Mouse (Mus musculus) embryonic facial prominence, embryonic 13.5 days (tissue): ENCODE measurements around the gene Tor2a. TPM values are rescaled to one million over a fixed set of nuclear protein-coding genes. Genes with fewer than 3 reads are reported as not detected.

Source experiments
- ATAC-seq: fragments of 200-750 bp; cut with Nextera tagmentation; 2 replicates; pipeline ENCODE4 v1.8.0; 2017; ENCODE audit warnings: low read depth; ENCODE audit not compliant: insufficient number of reproducible peaks, insufficient read depth, low FRiP score, low TSS enrichment
- H3K27ac ChIP-seq: fragments of 300-500 bp; sonication (generic); 2 replicates; pipeline ENCODE4 v1.5.1; 2015; ENCODE audit warnings: moderate library complexity, mild to moderate bottlenecking, inconsistent platforms
- H3K27me3 ChIP-seq: fragments of 300-500 bp; sonication (generic); 2 replicates; pipeline ENCODE4 v1.6.1; 2015; ENCODE audit warnings: mild to moderate bottlenecking, inconsistent platforms
- H3K36me3 ChIP-seq: fragments of 300-500 bp; sonication (generic); 2 replicates; pipeline ENCODE4 v1.6.1; 2015; ENCODE audit warnings: mild to moderate bottlenecking, inconsistent platforms
- H3K4me1 ChIP-seq: fragments of 300-500 bp; sonication (generic); 2 replicates; pipeline ENCODE4 v1.6.1; 2015; ENCODE audit warnings: inconsistent platforms
- H3K4me2 ChIP-seq: fragments of 300-500 bp; sonication (generic); 2 replicates; pipeline ENCODE4 v1.6.1; 2015; ENCODE audit warnings: moderate library complexity, mild to moderate bottlenecking, inconsistent platforms
- H3K4me3 ChIP-seq: fragments of 300-500 bp; sonication (generic); 2 replicates; pipeline ENCODE4 v1.5.1; 2015; ENCODE audit warnings: mild to moderate bottlenecking, inconsistent platforms
- H3K9ac ChIP-seq: fragments of 300-500 bp; sonication (generic); 2 replicates; pipeline ENCODE4 v1.6.1; 2015; ENCODE audit warnings: mild to moderate bottlenecking, inconsistent platforms
- H3K9me3 ChIP-seq: fragments of 300-500 bp; sonication (generic); 2 replicates; pipeline ENCODE4 v1.6.1; 2016; ENCODE audit warnings: inconsistent platforms
- WGBS: fragments of 180-500 bp; shearing (Covaris S2); methylation state at CpG from one replicate; pipeline ENCODE4 v1.1.7; 2015; ENCODE audit warnings: mixed read lengths; 5-methylcytosine and 5-hydroxymethylcytosine counted together
- polyA plus RNA-seq: library from polyadenylated mRNA; unstranded; fragments of >200 nt; fragmentation: Nextera tagmentation; extraction: Ambion mirVana; gene quantifications from 2 replicates; pipeline ENCODE4 v1.2.1, GENCODE M21; 2015

The Tor2a gene
- polyA plus RNA-seq, 1 experiment from 2014 or later: 72.3 TPM

DNA sequence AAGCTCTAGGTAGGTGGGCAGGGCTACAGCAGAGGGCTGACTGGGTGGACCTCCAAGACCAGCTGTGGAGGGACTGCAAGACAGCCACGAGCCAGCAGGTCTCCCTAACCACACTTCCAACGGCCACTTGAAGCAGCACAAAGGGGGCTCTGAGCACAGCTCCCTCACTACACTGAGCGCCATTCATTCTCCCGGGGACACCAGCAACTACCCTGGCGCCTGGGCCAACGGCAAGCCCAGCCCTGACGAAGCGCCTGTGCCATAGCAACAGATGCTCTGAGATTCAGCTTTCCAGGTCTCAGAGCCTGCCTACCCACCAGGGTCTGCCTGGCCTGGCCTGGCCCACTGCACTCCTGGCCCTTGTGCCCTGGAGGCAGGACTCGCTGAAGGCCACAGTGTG, 38.3 kb upstream of the Tor2a start:
- ATAC-seq: peak; percentile 50
- no peaks in the 10 kb centered on the region for H3K36me3 ChIP-seq
- no peak overlapping the region for H3K9ac ChIP-seq
- H3K27ac ChIP-seq: peak overlapping the region; percentile 53
- WGBS: 40% methylated on average over 9 of the region's 9 CpGs
- H3K4me3 ChIP-seq: no peak overlapping the region
- H3K4me2 ChIP-seq: no peak overlapping the region
- H3K9me3 ChIP-seq: no peaks in the 10 kb centered on the region
- no peaks in the 10 kb centered on the region for H3K27me3 ChIP-seq
- H3K4me1 ChIP-seq: peaks cover 40% of the 10 kb centered on the region

DNA sequence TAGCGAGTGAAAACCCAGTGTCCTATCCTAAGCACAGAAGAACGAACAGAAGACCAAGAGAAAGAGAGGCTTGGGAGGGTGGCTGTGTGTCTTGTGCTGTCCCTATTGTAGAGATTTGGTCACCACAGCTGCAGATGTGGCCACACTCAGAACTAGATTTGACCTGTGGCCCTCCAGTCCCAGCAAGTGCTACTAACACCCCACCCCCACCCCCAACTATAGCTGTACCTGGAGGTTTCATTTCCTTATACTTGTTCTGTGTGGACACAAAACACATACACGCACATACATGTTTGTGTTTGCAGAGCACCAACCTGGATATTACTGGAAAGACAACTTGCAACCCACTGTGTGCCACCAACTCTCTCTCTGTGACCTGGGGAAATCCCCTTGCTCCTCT, 37.0 kb upstream of the Tor2a start:
- no peak for ATAC-seq
- WGBS: 86% methylated on average over 3 of the region's 3 CpGs

DNA sequence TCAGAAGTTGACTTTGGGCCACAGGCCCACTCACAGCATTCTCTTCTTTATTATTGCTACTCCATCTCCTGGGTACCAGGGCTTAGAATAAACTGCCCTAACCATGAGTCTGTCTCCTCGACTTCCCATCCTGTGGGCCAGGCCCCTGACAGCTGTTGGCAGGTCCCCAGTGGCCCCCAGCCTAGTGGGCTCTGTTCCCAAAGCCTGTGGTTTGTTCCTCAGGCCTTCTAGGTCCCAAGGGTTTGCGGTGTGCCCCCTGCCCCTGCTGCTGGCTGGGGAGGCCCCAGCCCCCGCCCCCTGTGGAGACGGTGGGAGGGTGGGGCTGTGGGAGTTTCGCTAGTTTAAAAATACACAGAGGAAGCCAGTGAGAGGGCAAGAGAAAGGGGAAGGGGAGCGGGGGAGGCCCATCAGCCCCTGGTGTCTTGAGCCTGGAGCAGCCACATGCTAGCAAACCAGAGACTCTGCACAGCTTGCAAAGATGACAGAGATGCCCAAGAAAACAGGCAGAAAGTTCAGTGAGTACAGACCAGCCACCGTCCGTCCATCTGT, 36.3 kb upstream of the Tor2a start, which contains the start of gene Sh2d3c:
Gene Sh2d3c (plus strand): TSS at position 375 of the 549 bp plus-strand sequence.
- H3K9ac ChIP-seq: peak within 1 kb of the TSS; percentile 41
- WGBS: 32% methylated on average over 8 of the region's 8 CpGs
- peak within 1 kb of the TSS; percentile 53 for H3K4me2 ChIP-seq
- peak within 1 kb of the TSS; percentile 30 for H3K4me3 ChIP-seq
- H3K27ac ChIP-seq: peak within 1 kb of the TSS; percentile 52
- ATAC-seq: 0 out of 2 replicates have a peak, but pooled peaks have one; percentile 35
- no peaks in the 10 kb centered on the region for H3K9me3 ChIP-seq
- H3K36me3 ChIP-seq: peaks cover 8% of the 10 kb centered on the region; the same call in 1 of the 2 replicates
- no peaks in the 10 kb centered on the region for H3K27me3 ChIP-seq
- H3K4me1 ChIP-seq: peaks cover 28% of the 10 kb centered on the region

More for the DNA sequence above, 37.0 kb upstream of the Tor2a start:
- H3K4me2 ChIP-seq: no peak overlapping the region
- peak overlapping the region; percentile 52; the same call in 1 of the 2 replicates for H3K27ac ChIP-seq
- H3K9me3 ChIP-seq: no peaks in the 10 kb centered on the region
- H3K27me3 ChIP-seq: no peaks in the 10 kb centered on the region
- H3K9ac ChIP-seq: no peak overlapping the region
- H3K4me3 ChIP-seq: no peak overlapping the region
- H3K4me1 ChIP-seq: peaks cover 29% of the 10 kb centered on the region
- H3K36me3 ChIP-seq: peaks cover 1% of the 10 kb centered on the region; the same call in 1 of the 2 replicates

DNA sequence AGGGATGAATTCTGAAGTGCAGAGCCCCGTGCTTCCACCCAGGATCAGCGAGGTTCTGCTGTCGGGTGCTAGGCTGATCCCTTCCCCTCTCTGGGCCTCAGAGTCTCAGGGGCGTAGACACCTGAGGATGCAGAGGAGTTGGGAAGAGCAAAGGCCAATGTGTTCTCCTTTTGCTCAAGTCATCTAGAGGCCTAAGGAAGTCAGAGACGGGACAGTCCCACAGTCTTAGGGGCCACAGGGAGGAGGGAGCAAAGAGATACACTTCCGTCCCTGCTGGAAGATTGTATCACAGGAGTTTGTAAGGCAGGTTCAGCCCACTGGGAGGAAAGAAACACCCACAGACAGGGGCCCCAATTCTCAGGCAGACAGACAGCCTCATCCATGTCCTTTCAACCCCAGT, 35.0 kb upstream of the Tor2a start:
- 50% methylated on average over 6 of the region's 6 CpGs for WGBS

DNA sequence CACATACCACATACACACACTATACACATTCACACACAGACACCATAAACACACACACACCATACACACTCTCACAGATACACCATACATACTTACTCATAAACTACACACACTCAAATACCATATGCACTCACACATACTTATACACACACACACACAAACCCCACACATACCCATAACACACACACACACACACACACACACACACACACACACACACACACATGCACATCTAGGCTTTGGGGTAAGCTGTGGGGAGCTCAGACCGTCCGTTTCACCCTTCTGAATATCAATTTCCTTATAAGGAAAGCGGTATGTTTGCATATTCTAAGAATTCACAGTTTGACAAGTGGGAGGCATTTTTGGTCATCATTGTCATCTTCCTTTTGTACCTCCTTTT, 34.5 kb upstream of the Tor2a start:
- no peak for ATAC-seq
- Histone ChIP-seq H3K4me2 (no peak overlapping the region), H3K4me3 (no peak overlapping the region), H3K9me3 (no peaks in the 10 kb centered on the region), H3K36me3 (peaks cover 8% of the 10 kb centered on the region; the same call in 1 of the 2 replicates), H3K27ac (no peak overlapping the region), H3K4me1 (peaks cover 32% of the 10 kb centered on the region), H3K9ac (no peak overlapping the region), H3K27me3 (no peaks in the 10 kb centered on the region)
- WGBS: 70% methylated on average over 3 of the region's 3 CpGs

More for the DNA sequence above, 35.0 kb upstream of the Tor2a start:
- Histone ChIP-seq H3K4me2 (peak overlapping the region; percentile 53), H3K36me3 (peaks cover 8% of the 10 kb centered on the region; the same call in 1 of the 2 replicates), H3K27me3 (no peaks in the 10 kb centered on the region), H3K4me3 (0 out of 2 replicates have a peak overlapping the region, but pooled peaks have one; percentile 30), H3K4me1 (peaks cover 30% of the 10 kb centered on the region), H3K27ac (no peak overlapping the region), H3K9ac (peak overlapping the region; percentile 27; the same call in 1 of the 2 replicates), H3K9me3 (no peaks in the 10 kb centered on the region)
- no peak for ATAC-seq

DNA sequence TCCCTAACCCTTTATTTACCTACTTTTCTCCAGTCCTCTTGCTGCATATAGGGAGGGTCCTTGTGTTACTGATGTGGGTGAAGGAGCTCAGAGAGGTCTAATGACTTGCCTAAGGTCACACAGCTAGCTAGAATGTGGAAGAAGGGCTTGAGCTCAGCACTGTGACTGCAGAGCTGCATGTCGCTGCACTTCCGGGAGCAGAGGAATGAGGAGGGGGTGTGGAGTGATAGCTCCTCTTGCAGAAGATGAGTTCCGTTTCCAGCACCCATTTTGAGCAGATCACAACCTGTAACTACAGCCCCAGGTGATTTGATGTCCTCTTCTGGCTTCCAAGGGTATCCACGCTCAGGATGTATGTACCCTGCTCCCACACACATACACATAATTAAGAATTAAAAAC, 32.9 kb upstream of the Tor2a start:
- Histone ChIP-seq H3K4me3 (no peak overlapping the region), H3K4me2 (no peak overlapping the region), H3K9ac (no peak overlapping the region), H3K36me3 (peaks cover 8% of the 10 kb centered on the region; the same call in 1 of the 2 replicates), H3K27ac (no peak overlapping the region), H3K27me3 (no peaks in the 10 kb centered on the region), H3K9me3 (no peaks in the 10 kb centered on the region), H3K4me1 (peaks cover 36% of the 10 kb centered on the region)
- 84% methylated on average over 4 of the region's 4 CpGs for WGBS
- ATAC-seq: no peak

DNA sequence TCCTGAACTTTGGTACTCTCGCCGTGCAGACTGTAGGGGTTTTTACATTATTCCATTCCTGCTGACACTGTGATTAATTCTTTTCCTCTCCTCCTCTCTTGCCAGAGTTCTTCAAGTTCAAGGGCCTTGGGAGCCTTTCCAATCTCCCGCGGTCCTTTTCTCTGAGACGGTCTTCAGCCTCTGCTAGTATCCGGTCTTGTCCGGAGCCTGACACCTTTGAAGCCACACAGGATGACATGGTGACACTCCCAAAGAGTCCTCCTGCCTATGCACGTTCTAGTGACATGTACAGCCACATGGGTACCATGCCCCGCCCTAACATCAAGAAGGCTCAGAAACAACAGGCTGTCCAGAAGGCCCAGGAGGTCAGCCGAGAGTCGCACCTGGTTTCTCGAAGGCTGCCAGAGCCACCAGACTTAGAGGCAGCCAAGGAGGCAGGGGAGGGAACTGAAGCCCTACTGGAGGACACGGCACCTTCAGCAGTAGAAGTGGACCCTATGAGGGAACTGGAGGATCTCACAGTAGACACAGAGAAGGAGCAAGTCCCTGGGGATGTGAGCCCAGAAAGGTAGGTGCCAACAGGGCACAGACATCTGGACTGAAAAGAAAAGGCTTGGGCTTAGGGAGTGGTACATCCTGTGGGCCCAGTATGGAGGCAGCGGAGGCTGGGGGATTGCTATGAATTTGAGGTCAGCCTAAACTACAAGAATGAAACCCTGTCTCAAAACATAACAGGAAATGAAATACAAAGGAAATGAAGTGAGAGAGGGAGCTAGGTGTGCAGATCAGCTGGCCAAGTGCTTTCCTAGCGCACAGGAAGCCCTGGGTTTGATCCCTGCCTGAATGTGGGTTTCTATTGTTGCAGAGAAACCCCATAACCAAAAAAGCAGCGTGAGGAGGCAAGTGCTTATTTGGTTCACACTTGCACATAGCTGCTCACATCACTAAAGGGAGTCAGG, 31.9 kb upstream of the Tor2a start:
- Histone ChIP-seq H3K4me1 (peaks cover 43% of the 10 kb centered on the region), H3K9me3 (no peaks in the 10 kb centered on the region), H3K9ac (no peak overlapping the region), H3K36me3 (peaks cover 8% of the 10 kb centered on the region; the same call in 1 of the 2 replicates), H3K27ac (no peak overlapping the region), H3K27me3 (no peaks in the 10 kb centered on the region), H3K4me2 (no peak overlapping the region), H3K4me3 (no peak overlapping the region)
- no peak for ATAC-seq
- WGBS: 83% methylated on average over 16 of the region's 16 CpGs

DNA sequence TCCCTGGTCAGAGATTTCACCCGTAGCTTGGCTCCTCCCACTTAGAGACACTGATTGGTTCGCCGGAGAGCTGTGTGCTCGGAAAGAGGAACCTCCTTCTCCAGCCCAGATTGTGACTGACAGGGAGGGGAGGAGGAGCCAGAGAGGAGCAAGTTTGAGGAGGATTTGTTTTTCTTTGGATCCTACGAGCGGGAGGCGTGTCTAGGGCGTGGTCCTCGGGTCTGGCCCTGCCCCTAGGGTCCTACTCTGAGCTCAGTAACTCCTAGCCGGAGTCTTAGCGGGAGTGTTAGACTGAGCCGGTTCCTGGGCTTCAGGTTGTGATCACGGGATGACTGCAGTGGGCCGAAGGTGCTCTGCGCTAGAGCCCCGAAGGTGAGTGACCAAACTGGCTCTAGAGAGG, 29.6 kb upstream of the Tor2a start:
- peak; percentile 91 for ATAC-seq
- peaks cover 43% of the 10 kb centered on the region for H3K4me1 ChIP-seq
- peak overlapping the region; percentile 41 for H3K4me3 ChIP-seq
- WGBS: under 1% methylated on average over 16 of the region's 16 CpGs
- H3K9me3 ChIP-seq: no peaks in the 10 kb centered on the region
- H3K36me3 ChIP-seq: peaks cover 9% of the 10 kb centered on the region; the same call in 1 of the 2 replicates
- H3K27me3 ChIP-seq: no peaks in the 10 kb centered on the region
- H3K27ac ChIP-seq: peak overlapping the region; percentile 71; the same call in 1 of the 2 replicates
- H3K4me2 ChIP-seq: peak overlapping the region; percentile 63
- H3K9ac ChIP-seq: peak overlapping the region; percentile 72

DNA sequence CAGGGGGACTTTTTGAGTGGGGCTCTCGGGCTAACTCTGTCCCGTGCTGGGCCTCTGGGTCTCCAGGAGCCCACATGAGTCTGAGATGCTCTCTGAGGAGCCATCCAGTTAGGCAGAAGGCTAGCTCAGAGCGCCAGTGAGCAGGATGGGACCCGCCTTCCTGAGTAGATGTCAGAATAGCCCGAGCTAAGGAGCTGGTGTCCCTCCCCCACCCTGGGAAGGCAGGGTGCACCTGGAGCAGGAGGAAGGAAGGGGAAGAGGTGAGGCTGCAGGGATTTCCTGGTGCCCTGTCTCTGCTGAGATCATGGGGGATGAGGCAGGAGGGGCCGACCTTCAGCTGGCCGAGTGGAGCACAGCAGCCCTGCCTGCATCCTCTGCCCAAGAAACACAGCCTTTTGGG, 28.6 kb upstream of the Tor2a start:
- Histone ChIP-seq H3K27me3 (no peaks in the 10 kb centered on the region), H3K27ac (peak overlapping the region; percentile 28; the same call in 1 of the 2 replicates), H3K36me3 (peaks cover 11% of the 10 kb centered on the region; the same call in 1 of the 2 replicates), H3K9me3 (no peaks in the 10 kb centered on the region), H3K9ac (peak overlapping the region; percentile 72), H3K4me3 (peak overlapping the region; percentile 41), H3K4me1 (peaks cover 42% of the 10 kb centered on the region), H3K4me2 (peak overlapping the region; percentile 63)
- peak; percentile 11; the same call in 1 of the 2 replicates for ATAC-seq
- WGBS: 46% methylated on average over 7 of the region's 7 CpGs

DNA sequence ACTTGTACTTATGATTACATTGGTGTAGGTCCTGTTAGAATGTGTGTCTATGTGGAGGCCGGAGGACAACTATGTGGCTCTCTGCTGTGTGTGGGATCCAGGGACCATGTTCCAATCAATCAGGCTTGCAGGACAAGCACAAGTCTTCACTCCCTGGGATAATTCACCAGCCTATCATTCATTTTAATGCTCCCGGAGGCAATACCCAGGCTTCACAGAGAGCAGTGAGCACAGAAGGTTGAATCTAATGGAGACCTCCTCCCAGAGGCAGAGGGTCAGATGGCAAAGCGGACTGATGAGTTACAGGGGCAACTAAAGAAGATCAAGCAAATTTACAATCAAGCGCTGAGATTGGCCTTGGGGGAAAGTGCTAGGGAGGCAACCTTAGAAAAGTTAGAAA, 27.5 kb upstream of the Tor2a start:
- H3K27ac ChIP-seq: 0 out of 2 replicates have a peak overlapping the region, but pooled peaks have one; percentile 28
- 50% methylated on average over 4 of the region's 4 CpGs for WGBS
- ATAC-seq: no peak
- peaks cover 11% of the 10 kb centered on the region; the same call in 1 of the 2 replicates for H3K36me3 ChIP-seq
- H3K4me3 ChIP-seq: 0 out of 2 replicates have a peak overlapping the region, but pooled peaks have one; percentile 4
- no peaks in the 10 kb centered on the region for H3K27me3 ChIP-seq
- H3K4me1 ChIP-seq: peaks cover 45% of the 10 kb centered on the region
- H3K9me3 ChIP-seq: no peaks in the 10 kb centered on the region
- H3K4me2 ChIP-seq: peak overlapping the region; percentile 47
- no peak overlapping the region; the same call in 1 of the 2 replicates for H3K9ac ChIP-seq

DNA sequence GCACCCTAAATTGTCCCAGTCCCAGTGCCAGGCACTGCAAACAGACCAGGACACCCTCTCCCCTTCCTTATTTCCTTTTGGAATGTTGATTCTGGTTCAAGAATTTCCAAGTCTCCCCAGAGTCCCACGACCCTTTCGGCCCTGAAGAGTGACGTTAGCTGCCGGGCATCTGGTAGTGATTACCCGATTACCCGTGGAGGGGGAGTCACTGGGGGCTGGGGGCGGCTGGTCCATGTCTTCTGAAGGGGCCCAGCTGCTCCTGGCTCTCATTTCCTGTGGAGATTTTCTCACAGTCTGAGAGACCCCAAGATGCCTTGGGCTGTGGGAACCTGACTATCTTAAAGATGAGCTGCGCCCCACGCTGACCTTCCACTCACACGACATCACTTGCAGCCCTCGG, 26.2 kb upstream of the Tor2a start:
- Histone ChIP-seq H3K27ac (peak overlapping the region; percentile 78), H3K27me3 (no peaks in the 10 kb centered on the region), H3K36me3 (0 out of 2 replicates have a peak, but pooled peaks cover 2% of the 10 kb centered on the region), H3K9me3 (no peaks in the 10 kb centered on the region), H3K4me2 (peak overlapping the region; percentile 47), H3K4me3 (peak overlapping the region; percentile 12; the same call in 1 of the 2 replicates), H3K9ac (0 out of 2 replicates have a peak overlapping the region, but pooled peaks have one; percentile 21), H3K4me1 (peaks cover 52% of the 10 kb centered on the region)
- WGBS: 11% methylated on average over 11 of the region's 11 CpGs
- ATAC-seq: no peak
